Mouse (Mus musculus) small intestine, adult 2 months (tissue): ENCODE measurements around the gene 4930539E08Rik. TPM values are rescaled to one million over a fixed set of nuclear protein-coding genes. Genes with fewer than 3 reads are reported as not detected.
A peak's percentile ranks its signal among the peaks of the same experiment; 100 is the strongest.

Experiments used
- H3K27ac ChIP-seq: fragments of 200-500 bp; 2 replicates; pipeline ENCODE4 v1.5.1; 2012; ENCODE audit warnings: low read depth, low read length, control low read depth, inconsistent platforms; ENCODE audit not compliant: insufficient read depth
- H3K27me3 ChIP-seq: fragments of 200-500 bp; 2 replicates; pipeline ENCODE4 v1.6.1; 2012; ENCODE audit warnings: mild to moderate bottlenecking, moderate library complexity, low read length, inconsistent platforms; ENCODE audit not compliant: control insufficient read depth, insufficient read depth
- H3K36me3 ChIP-seq: fragments of 200-500 bp; 2 replicates; pipeline ENCODE4 v1.6.1; 2012; ENCODE audit warnings: mild to moderate bottlenecking, low read length, control low read depth, inconsistent platforms; ENCODE audit not compliant: control insufficient read depth, insufficient read depth
- H3K4me1 ChIP-seq: fragments of 200-500 bp; 2 replicates; pipeline ENCODE4 v1.6.1; 2012; ENCODE audit warnings: low read length, inconsistent platforms, mixed read lengths; ENCODE audit not compliant: control insufficient read depth, insufficient read depth, insufficient read length
- H3K4me3 ChIP-seq: fragments of 200-500 bp; 2 replicates; pipeline ENCODE4 v1.5.1; 2012; ENCODE audit warnings: low read depth, mild to moderate bottlenecking, control low read depth, inconsistent platforms, low read length, moderate library complexity
- CTCF ChIP-seq: fragments of 200-500 bp; IDR thresholded peaks from 2 replicates; pipeline ENCODE4 v1.5.1; 2012; ENCODE audit warnings: low read depth, mild to moderate bottlenecking, control low read depth, inconsistent platforms, low read length, moderate library complexity, mixed read lengths; ENCODE audit not compliant: insufficient replicate concordance, insufficient read length; ENCODE audit errors: extremely low read depth
- POLR2A ChIP-seq: fragments of 200-500 bp; IDR thresholded peaks from 2 replicates; pipeline ENCODE4 v1.6.1; 2012; ENCODE audit warnings: low read depth, mild to moderate bottlenecking, control low read depth, inconsistent platforms, low read length, moderate library complexity
- WGBS: fragments of 180-500 bp; shearing (Covaris S2); methylation state at CpG from one replicate; pipeline ENCODE4 v1.1.7; 2018; 5-methylcytosine and 5-hydroxymethylcytosine counted together
- polyA plus RNA-seq: library from polyadenylated mRNA; depleted of rRNA; stranded (reverse); fragments of >200 nt; gene quantifications from 2 replicates; pipeline ENCODE4 v1.2.3, GENCODE M21; 2012

4930539E08Rik gene
- polyA plus RNA-seq, 1 experiment: 94.4 TPM

DNA sequence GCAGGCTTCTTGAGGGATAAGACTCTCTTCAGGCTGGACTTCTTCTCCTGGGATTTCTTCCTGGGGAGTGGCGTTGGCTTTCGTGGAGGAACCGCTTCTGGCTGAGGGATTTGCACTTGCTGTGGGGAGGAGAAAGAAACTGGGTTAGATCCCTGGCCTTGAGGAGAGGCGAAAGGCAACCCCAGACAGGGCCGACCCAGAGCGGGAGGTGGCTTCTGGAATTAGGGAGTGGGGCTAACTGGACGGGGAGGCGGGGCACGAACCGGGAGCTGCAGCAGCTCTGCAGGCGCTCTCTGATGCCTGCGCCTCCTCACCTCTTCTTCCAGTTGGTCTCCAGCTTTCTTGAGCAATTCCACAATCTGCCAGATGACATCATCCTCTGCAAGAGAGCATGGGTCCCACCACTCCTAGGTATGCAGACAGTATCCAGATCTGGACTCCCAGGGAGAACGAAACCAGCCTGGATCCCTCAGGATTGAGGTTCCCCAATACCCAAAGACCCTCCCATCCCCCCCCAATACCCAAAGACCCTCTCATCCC lies 9.7 kb downstream of the 4930539E08Rik start:
- TF ChIP-seq POLR2A: no peak
- TF ChIP-seq CTCF: no peak
- H3K27ac ChIP-seq: no peak overlapping the region
- peaks cover 6% of the 10 kb centered on the region for H3K4me1 ChIP-seq
- peaks cover 39% of the 10 kb centered on the region for H3K36me3 ChIP-seq
- no peaks in the 10 kb centered on the region for H3K27me3 ChIP-seq
- WGBS: 90% methylated on average over 13 of the region's 13 CpGs
- no peak overlapping the region for H3K4me3 ChIP-seq

- WGBS: 30% methylated on average over 23 of the region's 23 CpGs
- Histone ChIP-seq H3K27me3 (no peaks in the 10 kb centered on the region), H3K27ac (no peak overlapping the region), H3K4me3 (no peak overlapping the region), H3K4me1 (no peaks in the 10 kb centered on the region; the same call in 1 of the 2 replicates), H3K36me3 (peaks cover 42% of the 10 kb centered on the region)
- TF ChIP-seq CTCF (peak; percentile 89), POLR2A (no peak)
Observed at GRCm38 (mm10) chr17:28904546-28905376, 10.4 kb downstream of the 4930539E08Rik start.

GRCm38 (mm10) chr17:28901559-28901958 lies 13.6 kb downstream of the 4930539E08Rik start:
- Histone ChIP-seq H3K36me3 (peaks cover 45% of the 10 kb centered on the region), H3K4me1 (no peaks in the 10 kb centered on the region; the same call in 1 of the 2 replicates), H3K27me3 (no peaks in the 10 kb centered on the region), H3K27ac (no peak overlapping the region), H3K4me3 (no peak overlapping the region)
- TF ChIP-seq CTCF: 0 out of 2 replicates have a peak, but pooled peaks have one; percentile 19
- no peak for TF ChIP-seq POLR2A
- 86% methylated on average over 4 of the region's 4 CpGs for WGBS

DNA sequence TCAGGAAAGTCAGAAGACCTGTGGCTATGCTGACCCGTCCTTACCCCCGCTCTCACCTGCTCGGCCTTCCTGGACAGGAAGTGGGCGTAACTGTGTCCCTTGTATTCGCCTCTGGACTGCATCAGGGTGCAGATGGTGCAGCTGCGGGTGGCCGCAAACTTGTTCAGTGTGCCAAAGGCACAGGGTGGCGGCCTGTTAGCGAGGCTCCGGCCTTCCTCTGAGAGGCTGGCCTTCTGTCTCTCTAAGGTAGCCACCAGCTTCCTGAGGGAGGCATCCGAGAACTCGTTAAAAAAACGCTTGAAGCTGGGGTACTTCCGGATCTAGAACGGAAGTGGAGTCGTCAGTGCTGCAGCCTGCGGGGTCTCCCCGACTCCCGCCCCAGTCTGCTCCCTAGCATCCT lies 15.7 kb downstream of the 4930539E08Rik start:
- H3K4me3 ChIP-seq: no peak overlapping the region
- 83% methylated on average over 19 of the region's 19 CpGs for WGBS

GRCm38 (mm10) chr17:28898249-28898648 lies 16.9 kb downstream of the 4930539E08Rik start:
- Histone ChIP-seq H3K27ac (no peak overlapping the region), H3K4me3 (no peak overlapping the region), H3K27me3 (no peaks in the 10 kb centered on the region), H3K4me1 (no peaks in the 10 kb centered on the region; the same call in none of the 2 replicates), H3K36me3 (peaks cover 35% of the 10 kb centered on the region)
- 60% methylated on average over 5 of the region's 5 CpGs for WGBS
- TF ChIP-seq CTCF (no peak), POLR2A (no peak)

More for the DNA sequence above, 15.7 kb downstream of the 4930539E08Rik start:
- H3K27me3 ChIP-seq: no peaks in the 10 kb centered on the region
- H3K4me1 ChIP-seq: no peaks in the 10 kb centered on the region; the same call in none of the 2 replicates
- H3K27ac ChIP-seq: peak overlapping the region; percentile 13; the same call in 1 of the 2 replicates
- TF ChIP-seq POLR2A (no peak), CTCF (no peak)
- H3K36me3 ChIP-seq: peaks cover 41% of the 10 kb centered on the region

DNA sequence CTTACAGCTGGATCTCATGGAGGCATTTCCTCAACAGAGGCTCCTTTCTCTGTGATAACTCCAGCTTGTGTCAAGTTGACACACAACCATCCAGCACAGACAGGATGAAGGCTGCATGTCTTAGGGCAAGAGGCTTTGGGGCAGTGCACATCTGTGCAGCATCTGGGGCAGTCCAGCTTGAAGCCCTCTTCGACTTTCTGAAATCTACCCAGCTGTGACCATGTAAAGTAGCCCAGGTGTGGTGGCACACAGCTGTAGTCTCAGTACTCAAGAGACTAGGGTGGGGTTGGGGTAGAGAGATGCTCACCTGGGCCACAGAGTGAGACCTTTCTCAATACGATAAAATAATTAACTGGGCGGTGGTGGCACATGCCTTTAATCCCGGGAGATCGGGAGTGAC lies 17.3 kb downstream of the 4930539E08Rik start:
- no peak overlapping the region for H3K4me3 ChIP-seq
- H3K36me3 ChIP-seq: peaks cover 31% of the 10 kb centered on the region
- no peaks in the 10 kb centered on the region; the same call in none of the 2 replicates for H3K4me1 ChIP-seq
- H3K27me3 ChIP-seq: no peaks in the 10 kb centered on the region
- H3K27ac ChIP-seq: no peak overlapping the region
- TF ChIP-seq POLR2A (no peak), CTCF (no peak)
- 86% methylated on average over 5 of the region's 5 CpGs for WGBS
